Mouse (Mus musculus): ENCODE measurements at regions not wholly inside any gene's neighbourhood (a gene's known extent, or its start where the extent isn't known, plus 50 kb on each side); places are given as distances from the start of the nearest gene placed in this dataset.

- TF ChIP-seq CTCF (IDR thresholded peaks at IDR 0.05; ENCODE audit: extremely low read depth, insufficient read length, insufficient replicate concordance, low read depth, low read length) (no peak), POLR2A (IDR thresholded peaks at IDR 0.05; ENCODE audit: low read depth, low read length) (no peak)
Observed at GRCm38 (mm10) chr7:111185954-111186353, 103.1 kb upstream of the Eif4g2 start.
